In the genomic region with DNA sequence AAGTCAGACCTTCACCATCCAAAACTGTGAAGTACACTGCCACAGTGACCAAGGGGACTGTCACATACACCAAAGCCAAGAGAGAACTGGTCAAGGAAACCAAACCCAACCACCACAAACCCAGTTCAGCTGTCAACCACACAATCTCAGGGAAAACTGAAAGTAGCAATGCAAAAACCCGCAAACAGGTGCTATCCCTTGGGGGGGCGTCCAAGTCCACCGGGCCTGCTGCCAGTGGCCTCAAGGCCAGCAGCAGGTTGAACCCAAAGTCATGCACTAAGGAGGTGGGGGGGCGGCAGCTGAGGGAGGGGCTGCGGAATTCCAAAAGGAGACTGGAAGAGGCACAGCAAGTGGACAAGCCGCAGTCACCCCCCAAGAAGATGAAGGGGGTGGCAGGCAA, we compare ENCODE assay signal across 28 mouse cellular contexts.
"Had no signal": no experiment of that assay in that cellular context is flagged by ENCODE, and none has a peak within 500 bp of the region (broad histone marks: within the 10 kb centered on the region; RNA-seq: fewer than 3 reads in every experiment).

No protein-coding gene starts in this region.

- H3K27me3 ChIP-seq: heart, embryonic 13.5 days; heart, embryonic 15.5 days; hindbrain, embryonic 12.5 days; intestine, embryonic 15.5 days; limb, embryonic 13.5 days; limb, embryonic 15.5 days; liver, embryonic 13.5 days; liver, embryonic 15.5 days had no signal

- DNase-seq: gastrocnemius, adult 2 months; gastrocnemius, postnatal 10 days; gastrocnemius, postnatal 25 days; heart, adult 2 months; heart, postnatal 14 days; heart, postnatal 4 days; kidney, adult 18-20 months; kidney, adult 8-10 months; kidney, postnatal 10 days; kidney, postnatal 25 days; kidney, postnatal 4 days; liver, embryonic 13.5 days; liver, postnatal 0 days had no signal

- ATAC-seq: hindbrain, embryonic 16.5 days; inflammation-experienced regulatory T-cells, adult 6 months; intestine, embryonic 15.5 days; intestine, postnatal 0 days; liver, postnatal 0 days had no signal

- H3K4me3 ChIP-seq: gastrocnemius, adult 2 months; heart, adult 2 months; heart, embryonic 13.5 days; heart, embryonic 15.5 days; hindbrain, embryonic 10.5 days; hindbrain, embryonic 12.5 days; intestine, embryonic 15.5 days; layer of hippocampus, adult 2 months; left cerebral cortex, adult 2 months; limb, embryonic 13.5 days; limb, embryonic 15.5 days; liver, embryonic 13.5 days; liver, embryonic 15.5 days had no signal

- H3K4me2 ChIP-seq: heart, embryonic 11.5 days; heart, embryonic 13.5 days; heart, embryonic 15.5 days; hindbrain, embryonic 12.5 days; hindbrain, embryonic 14.5 days; intestine, embryonic 15.5 days; limb, embryonic 13.5 days; limb, embryonic 15.5 days; liver, embryonic 13.5 days; liver, embryonic 15.5 days had no signal
